Comparison of ENCODE assay signal across 8 mouse cellular contexts in genomic region chr8:92366736-92367267, GRCm38 (mm10). TPM values are rescaled to one million over a fixed set of nuclear protein-coding genes. Genes with fewer than 3 reads are reported as not detected.
DNase-seq lines count a peak whose midpoint lies in the region; ATAC-seq and TF ChIP-seq lines count a peak whose summit lies in the region.

No protein-coding gene starts in this region.

- no peaks in the 10 kb centered on the region for H3K36me3 ChIP-seq in spleen, adult 2 months (ENCODE audit: control insufficient read depth, insufficient read depth, low read length)
- H3K36me3 ChIP-seq in hindbrain, embryonic 13.5 days: no peaks in the 10 kb centered on the region
- no peaks in the 10 kb centered on the region for H3K36me3 ChIP-seq in lung, embryonic 15.5 days

- no peak overlapping the region for H3K9ac ChIP-seq in hindbrain, embryonic 13.5 days
- no peak overlapping the region for H3K9ac ChIP-seq in lung, embryonic 15.5 days

- peak; percentile 63; the same call in 1 of the 2 replicates for ATAC-seq in hindbrain, embryonic 13.5 days (ENCODE audit: low FRiP score)
- ATAC-seq in lung, embryonic 15.5 days (ENCODE audit: borderline replicate concordance, extremely low read depth, low FRiP score, low TSS enrichment): no peak

- 0 out of 2 replicates have a peak, but pooled peaks have one; percentile 16 for TF ChIP-seq CTCF in spleen, adult 2 months (IDR thresholded peaks at IDR 0.05; ENCODE audit: extremely low read depth, insufficient read depth, insufficient read length, insufficient replicate concordance)
- TF ChIP-seq CTCF in olfactory bulb, adult 2 months (IDR thresholded peaks at IDR 0.05; ENCODE audit: insufficient read depth, low read depth, low read length): 0 out of 2 replicates have a peak, but pooled peaks have one; percentile 23

- H3K27me3 ChIP-seq in spleen, adult 2 months (ENCODE audit: control insufficient read depth, insufficient read depth, low read length): peaks cover 34% of the 10 kb centered on the region
- H3K27me3 ChIP-seq in hindbrain, embryonic 13.5 days: peaks cover 66% of the 10 kb centered on the region
- H3K27me3 ChIP-seq in lung, embryonic 15.5 days: peaks cover 83% of the 10 kb centered on the region

- no peak overlapping the region for H3K27ac ChIP-seq in spleen, adult 2 months (ENCODE audit: insufficient read depth, low read length)
- H3K27ac ChIP-seq in hindbrain, embryonic 13.5 days: peak overlapping the region; percentile 82; the same call in 1 of the 2 replicates
- no peak overlapping the region for H3K27ac ChIP-seq in lung, embryonic 15.5 days
- no peak overlapping the region for H3K27ac ChIP-seq in olfactory bulb, adult 2 months (ENCODE audit: insufficient read depth, low read depth, low read length)

- TF ChIP-seq POLR2A in spleen, adult 2 months (IDR thresholded peaks at IDR 0.05; ENCODE audit: low read depth, low read length): no peak
- no peak for TF ChIP-seq POLR2A in olfactory bulb, adult 2 months (IDR thresholded peaks at IDR 0.05; ENCODE audit: insufficient read depth, low read depth, low read length)

- 13% methylated on average over 20 of the region's 20 CpGs for WGBS in spleen, adult 2 months
- WGBS in hindbrain, embryonic 13.5 days: 6% methylated on average over 20 of the region's 20 CpGs
- WGBS in lung, embryonic 15.5 days: 10% methylated on average over 20 of the region's 20 CpGs
- WGBS in olfactory bulb, adult 2 months: 11% methylated on average over 20 of the region's 20 CpGs

- no peaks in the 10 kb centered on the region for H3K4me1 ChIP-seq in spleen, adult 2 months (ENCODE audit: control insufficient read depth, insufficient read depth, insufficient read length)
- peaks cover 48% of the 10 kb centered on the region for H3K4me1 ChIP-seq in hindbrain, embryonic 13.5 days (replicated peaks)
- H3K4me1 ChIP-seq in lung, embryonic 15.5 days: peaks cover 26% of the 10 kb centered on the region
- H3K4me1 ChIP-seq in olfactory bulb, adult 2 months (ENCODE audit: control insufficient read depth, insufficient read depth, low read length): no peaks in the 10 kb centered on the region

- no peak overlapping the region for H3K4me3 ChIP-seq in spleen, adult 2 months (ENCODE audit: extremely low read depth, insufficient read depth, insufficient read length)
- peak overlapping the region; percentile 42; the same call in 1 of the 2 replicates for H3K4me3 ChIP-seq in hindbrain, embryonic 13.5 days
- peak overlapping the region; percentile 11; the same call in 1 of the 2 replicates for H3K4me3 ChIP-seq in lung, embryonic 15.5 days
- no peak overlapping the region for H3K4me3 ChIP-seq in olfactory bulb, adult 2 months (ENCODE audit: insufficient read depth, low read depth, low read length)

- peak; percentile 22 for DNase-seq in adrenal gland, postnatal 10 days
- DNase-seq in adrenal gland, postnatal 4 days (ENCODE audit: low spot score in 2 of 2): no peak
- peak in 1 of 2 experiments; percentile 18 for DNase-seq in spleen, adult 2 months (ENCODE audit: low read depth in 1 of 2, low spot score in 2 of 2)
- DNase-seq in spleen, postnatal 4 days (ENCODE audit: low spot score in 2 of 2): no peak
- no peak for DNase-seq in frontal cortex, postnatal 10 days (ENCODE audit: low spot score in 2 of 2)

- no peaks in the 10 kb centered on the region for H3K9me3 ChIP-seq in hindbrain, embryonic 13.5 days
- no peaks in the 10 kb centered on the region for H3K9me3 ChIP-seq in lung, embryonic 15.5 days

- H3K4me2 ChIP-seq in hindbrain, embryonic 13.5 days: peak overlapping the region; percentile 57
- peak overlapping the region; percentile 49 for H3K4me2 ChIP-seq in lung, embryonic 15.5 days

RNA-seq across cellular contexts. Expression of gene Irx5, which starts 9.4 kb away (rescaled TPM):
- total RNA-seq in adrenal gland, postnatal 10 days (2021): 1 to 10 TPM; 1.7 to 1.9 TPM
- total RNA-seq in adrenal gland, postnatal 4 days (2021): 1 to 10 TPM; 4.6 to 4.9 TPM
- polyA plus RNA-seq in spleen, adult 2 months (2012; rRNA removed): 0.02 TPM in 1 of 2 replicates, not detected in the other
- 15.4 and 18.4 TPM in 2 replicates for polyA plus RNA-seq in hindbrain, embryonic 13.5 days (2015; fragmentation: Nextera tagmentation; extraction: Ambion mirVana)
- polyA plus RNA-seq in lung, embryonic 15.5 days (2015; fragmentation: Nextera tagmentation; extraction: Ambion mirVana): 19.8 and 20.4 TPM in 2 replicates
- polyA plus RNA-seq in olfactory bulb, adult 2 months (2012; ENCODE audit: insufficient read depth, insufficient read length, low replicate concordance, missing spikeins): not detected in 2 replicates

Comparison
In these comparisons a context has a peak if more than half of its experiments do, and no peak if none do; other contexts are left out.
1. H3K4me3 ChIP-seq: peak in hindbrain, embryonic 13.5 days (single experiment) and lung, embryonic 15.5 days (single experiment); none in spleen, adult 2 months (single experiment) and olfactory bulb, adult 2 months (single experiment).
2. RNA of gene Irx5, which starts 9.4 kb away (polyA plus RNA-seq): 19.8 to 20.4 TPM in lung, embryonic 15.5 days and 15.4 to 18.4 TPM in hindbrain, embryonic 13.5 days; 0.02 TPM in spleen, adult 2 months and not detected in olfactory bulb, adult 2 months; every median in the first group is over 10 times any median in the second.